Mouse (Mus musculus): Measurements from ENCODE around the gene Smco1.

- TF ChIP-seq CTCF (IDR thresholded peaks at IDR 0.05; ENCODE audit: borderline replicate concordance, extremely low read depth, insufficient read depth, insufficient read length) (no peak), POLR2A (IDR thresholded peaks at IDR 0.05; ENCODE audit: borderline replicate concordance, extremely low read depth, insufficient read depth, insufficient read length, poor library complexity, severe bottlenecking) (no peak)
These were observed 27.4 kb upstream of the Smco1 start for GRCm38 (mm10) chr16:32243901-32244300.
